Mouse (Mus musculus): ENCODE measurements around the gene Sp2.

The Sp2 gene

GRCm38 (mm10) chr11:96980021-96980420 is 2.7 kb downstream of the Sp2 start:
- no peak for DNase-seq (ENCODE audit: low read depth, low spot score)
- Histone ChIP-seq H3K36me3 (ENCODE audit: control insufficient read depth, insufficient read depth, low read length, poor library complexity, severe bottlenecking) (no peaks in the 10 kb centered on the region), H3K27me3 (ENCODE audit: control insufficient read depth, insufficient read depth, low read length, poor library complexity, severe bottlenecking) (no peaks in the 10 kb centered on the region)

- Histone ChIP-seq H3K27me3 (ENCODE audit: control insufficient read depth, insufficient read depth, low read length, poor library complexity, severe bottlenecking) (no peaks in the 10 kb centered on the region), H3K36me3 (ENCODE audit: control insufficient read depth, insufficient read depth, low read length, poor library complexity, severe bottlenecking) (no peaks in the 10 kb centered on the region)
- no peak for DNase-seq (ENCODE audit: low read depth, low spot score)
Observed at GRCm38 (mm10) chr11:96979329-96979728, 3.4 kb downstream of the Sp2 start.

- Histone ChIP-seq H3K36me3 (ENCODE audit: control insufficient read depth, insufficient read depth, low read length, poor library complexity, severe bottlenecking) (no peaks in the 10 kb centered on the region), H3K27me3 (ENCODE audit: control insufficient read depth, insufficient read depth, low read length, poor library complexity, severe bottlenecking) (no peaks in the 10 kb centered on the region)
- DNase-seq (ENCODE audit: low read depth, low spot score): no peak
Observed at GRCm38 (mm10) chr11:96978401-96979246, 4.1 kb downstream of the Sp2 start.

- peak; percentile 100 for DNase-seq (ENCODE audit: low read depth, low spot score)
- no peaks in the 10 kb centered on the region for H3K27me3 ChIP-seq (ENCODE audit: control insufficient read depth, insufficient read depth, low read length, poor library complexity, severe bottlenecking)
- H3K36me3 ChIP-seq (ENCODE audit: control insufficient read depth, insufficient read depth, low read length, poor library complexity, severe bottlenecking): no peaks in the 10 kb centered on the region
Observed at GRCm38 (mm10) chr11:96977606-96978400, 5.0 kb downstream of the Sp2 start.

- H3K27me3 ChIP-seq (ENCODE audit: control insufficient read depth, insufficient read depth, low read length, poor library complexity, severe bottlenecking): no peaks in the 10 kb centered on the region
- no peaks in the 10 kb centered on the region for H3K36me3 ChIP-seq (ENCODE audit: control insufficient read depth, insufficient read depth, low read length, poor library complexity, severe bottlenecking)
- DNase-seq (ENCODE audit: low read depth, low spot score): peak; percentile 90
Observed at GRCm38 (mm10) chr11:96976911-96977591, 5.7 kb downstream of the Sp2 start.

- H3K36me3 ChIP-seq (ENCODE audit: control insufficient read depth, insufficient read depth, low read length, poor library complexity, severe bottlenecking): no peaks in the 10 kb centered on the region
- no peak for DNase-seq (ENCODE audit: low read depth, low spot score)
- no peaks in the 10 kb centered on the region for H3K27me3 ChIP-seq (ENCODE audit: control insufficient read depth, insufficient read depth, low read length, poor library complexity, severe bottlenecking)
Observed at GRCm38 (mm10) chr11:96976379-96976687, 6.4 kb downstream of the Sp2 start.

- H3K27me3 ChIP-seq (ENCODE audit: control insufficient read depth, insufficient read depth, low read length, poor library complexity, severe bottlenecking): no peaks in the 10 kb centered on the region
- no peak for DNase-seq (ENCODE audit: low read depth, low spot score)
- H3K36me3 ChIP-seq (ENCODE audit: control insufficient read depth, insufficient read depth, low read length, poor library complexity, severe bottlenecking): no peaks in the 10 kb centered on the region
Observed at GRCm38 (mm10) chr11:96975511-96976378, 7.0 kb downstream of the Sp2 start.

- DNase-seq (ENCODE audit: low read depth, low spot score): no peak
- no peaks in the 10 kb centered on the region for H3K36me3 ChIP-seq (ENCODE audit: control insufficient read depth, insufficient read depth, low read length, poor library complexity, severe bottlenecking)
- no peaks in the 10 kb centered on the region for H3K27me3 ChIP-seq (ENCODE audit: control insufficient read depth, insufficient read depth, low read length, poor library complexity, severe bottlenecking)
Observed at GRCm38 (mm10) chr11:96974813-96975212, 7.9 kb downstream of the Sp2 start.

GRCm38 (mm10) chr11:96973426-96973964 is 9.3 kb downstream of the Sp2 start:
- Histone ChIP-seq H3K27me3 (ENCODE audit: control insufficient read depth, insufficient read depth, low read length, poor library complexity, severe bottlenecking) (no peaks in the 10 kb centered on the region), H3K36me3 (ENCODE audit: control insufficient read depth, insufficient read depth, low read length, poor library complexity, severe bottlenecking) (no peaks in the 10 kb centered on the region)
- no peak for DNase-seq (ENCODE audit: low read depth, low spot score)

- no peak for DNase-seq (ENCODE audit: low read depth, low spot score)
- H3K27me3 ChIP-seq (ENCODE audit: control insufficient read depth, insufficient read depth, low read length, poor library complexity, severe bottlenecking): no peaks in the 10 kb centered on the region
- no peaks in the 10 kb centered on the region for H3K36me3 ChIP-seq (ENCODE audit: control insufficient read depth, insufficient read depth, low read length, poor library complexity, severe bottlenecking)
Observed at GRCm38 (mm10) chr11:96972906-96973305, 9.9 kb downstream of the Sp2 start.

- Histone ChIP-seq H3K27me3 (ENCODE audit: control insufficient read depth, insufficient read depth, low read length, poor library complexity, severe bottlenecking) (no peaks in the 10 kb centered on the region), H3K36me3 (ENCODE audit: control insufficient read depth, insufficient read depth, low read length, poor library complexity, severe bottlenecking) (no peaks in the 10 kb centered on the region)
- no peak for DNase-seq (ENCODE audit: low read depth, low spot score)
Observed at GRCm38 (mm10) chr11:96970341-96970740, 12.4 kb downstream of the Sp2 start.

GRCm38 (mm10) chr11:96969746-96970145 is 13.0 kb downstream of the Sp2 start:
- DNase-seq (ENCODE audit: low read depth, low spot score): no peak
- no peaks in the 10 kb centered on the region for H3K36me3 ChIP-seq (ENCODE audit: control insufficient read depth, insufficient read depth, low read length, poor library complexity, severe bottlenecking)
- H3K27me3 ChIP-seq (ENCODE audit: control insufficient read depth, insufficient read depth, low read length, poor library complexity, severe bottlenecking): no peaks in the 10 kb centered on the region

GRCm38 (mm10) chr11:96969280-96969722 is 13.5 kb downstream of the Sp2 start:
- Histone ChIP-seq H3K27me3 (ENCODE audit: control insufficient read depth, insufficient read depth, low read length, poor library complexity, severe bottlenecking) (no peaks in the 10 kb centered on the region), H3K36me3 (ENCODE audit: control insufficient read depth, insufficient read depth, low read length, poor library complexity, severe bottlenecking) (no peaks in the 10 kb centered on the region)
- no peak for DNase-seq (ENCODE audit: low read depth, low spot score)

GRCm38 (mm10) chr11:96968476-96968875 is 14.3 kb downstream of the Sp2 start:
- no peak for DNase-seq (ENCODE audit: low read depth, low spot score)
- H3K36me3 ChIP-seq (ENCODE audit: control insufficient read depth, insufficient read depth, low read length, poor library complexity, severe bottlenecking): no peaks in the 10 kb centered on the region

More at GRCm38 (mm10) chr11:96968476-96968875, 14.3 kb downstream of the Sp2 start:
- H3K27me3 ChIP-seq (ENCODE audit: control insufficient read depth, insufficient read depth, low read length, poor library complexity, severe bottlenecking): no peaks in the 10 kb centered on the region
